Mouse (Mus musculus): ENCODE data around the gene Ddb2. TPM values are rescaled to one million over a fixed set of nuclear protein-coding genes. Genes with fewer than 3 reads are reported as not detected.

Gene Ddb2
- polyA plus RNA-seq, 1 experiment from 2014 or later: 17.3 TPM

- no peak for ATAC-seq (ENCODE audit: insufficient read depth)
- no peak for TF ChIP-seq CTCF (IDR thresholded peaks at IDR 0.05; ENCODE audit: low read depth)
- H3K27me3 ChIP-seq (ENCODE audit: insufficient read depth, low read length): peaks cover 23% of the 10 kb centered on the region
- 0 out of 2 replicates have a peak overlapping the region, but pooled peaks have one; percentile 55 for H3K9ac ChIP-seq
- H3K9me3 ChIP-seq (ENCODE audit: low read depth, low read length): no peaks in the 10 kb centered on the region
- WGBS: 31% methylated on average over 8 of the region's 8 CpGs
- H3K4me3 ChIP-seq (ENCODE audit: low read depth, low read length): no peak overlapping the region
- H3K27ac ChIP-seq (ENCODE audit: low read depth): no peak overlapping the region
- H3K36me3 ChIP-seq (ENCODE audit: insufficient read depth): no peaks in the 10 kb centered on the region
- peaks cover 6% of the 10 kb centered on the region; the same call in 1 of the 2 replicates for H3K4me1 ChIP-seq (ENCODE audit: insufficient read depth)
- no peak for DNase-seq
- peak overlapping the region; percentile 90; the same call in 1 of the 2 replicates for H3K4me2 ChIP-seq
Observed at GRCm38 (mm10) chr2:91254725-91255380, 18.1 kb upstream of the Ddb2 start.

GRCm38 (mm10) chr2:91252512-91252911 is 15.7 kb upstream of the Ddb2 start:
- Histone ChIP-seq H3K4me3 (ENCODE audit: low read depth, low read length) (no peak overlapping the region), H3K27ac (ENCODE audit: low read depth) (no peak overlapping the region), H3K9me3 (ENCODE audit: low read depth, low read length) (no peaks in the 10 kb centered on the region), H3K9ac (no peak overlapping the region), H3K27me3 (ENCODE audit: insufficient read depth, low read length) (peaks cover 23% of the 10 kb centered on the region), H3K4me2 (no peak overlapping the region), H3K36me3 (ENCODE audit: insufficient read depth) (no peaks in the 10 kb centered on the region), H3K4me1 (ENCODE audit: insufficient read depth) (no peaks in the 10 kb centered on the region)
- WGBS: 34% methylated on average over 4 of the region's 4 CpGs
- DNase-seq (no peak), ATAC-seq (ENCODE audit: insufficient read depth) (no peak)
- no peak for TF ChIP-seq CTCF (IDR thresholded peaks at IDR 0.05; ENCODE audit: low read depth)

GRCm38 (mm10) chr2:91252001-91252400 is 15.2 kb upstream of the Ddb2 start:
- H3K4me1 ChIP-seq (ENCODE audit: insufficient read depth): no peaks in the 10 kb centered on the region
- no peak overlapping the region for H3K9ac ChIP-seq
- 58% methylated on average over 4 of the region's 4 CpGs for WGBS
- no peaks in the 10 kb centered on the region for H3K36me3 ChIP-seq (ENCODE audit: insufficient read depth)
- no peak for TF ChIP-seq CTCF (IDR thresholded peaks at IDR 0.05; ENCODE audit: low read depth)
- no peak overlapping the region for H3K4me3 ChIP-seq (ENCODE audit: low read depth, low read length)
- H3K9me3 ChIP-seq (ENCODE audit: low read depth, low read length): no peaks in the 10 kb centered on the region
- no peak overlapping the region for H3K4me2 ChIP-seq
- no peak for ATAC-seq (ENCODE audit: insufficient read depth)
- H3K27me3 ChIP-seq (ENCODE audit: insufficient read depth, low read length): peaks cover 23% of the 10 kb centered on the region
- no peak for DNase-seq
- H3K27ac ChIP-seq (ENCODE audit: low read depth): no peak overlapping the region

DNA sequence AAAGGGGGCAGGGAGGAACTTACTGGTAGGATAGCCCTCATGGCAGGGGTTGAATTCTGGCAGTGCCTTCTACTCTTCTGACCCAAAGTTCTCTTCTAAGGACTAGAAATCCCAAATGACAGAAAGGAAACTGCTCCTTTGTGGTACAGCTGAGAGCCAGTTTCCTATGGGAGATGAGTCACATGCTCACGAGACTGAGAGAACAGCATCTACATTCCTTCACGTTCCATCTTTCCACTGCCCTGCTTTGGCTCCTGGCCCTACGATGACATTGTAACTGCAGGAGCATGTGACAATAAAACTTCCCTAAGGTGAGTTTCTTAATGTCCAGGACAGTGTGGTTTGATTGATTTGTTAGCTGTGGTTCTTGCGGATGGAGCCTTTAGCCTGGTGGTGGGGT is 11.6 kb upstream of the Ddb2 start:
- no peak for TF ChIP-seq CTCF (IDR thresholded peaks at IDR 0.05; ENCODE audit: low read depth)
- H3K27me3 ChIP-seq (ENCODE audit: insufficient read depth, low read length): no peaks in the 10 kb centered on the region; the same call in 1 of the 2 replicates
- no peak for DNase-seq
- H3K27ac ChIP-seq (ENCODE audit: low read depth): no peak overlapping the region
- H3K36me3 ChIP-seq (ENCODE audit: insufficient read depth): no peaks in the 10 kb centered on the region
- H3K4me2 ChIP-seq: no peak overlapping the region
- H3K9me3 ChIP-seq (ENCODE audit: low read depth, low read length): no peaks in the 10 kb centered on the region
- ATAC-seq (ENCODE audit: insufficient read depth): no peak
- H3K9ac ChIP-seq: no peak overlapping the region
- WGBS: 79% methylated on average over 4 of the region's 4 CpGs
- no peak overlapping the region for H3K4me3 ChIP-seq (ENCODE audit: low read depth, low read length)
- no peaks in the 10 kb centered on the region for H3K4me1 ChIP-seq (ENCODE audit: insufficient read depth)

- Histone ChIP-seq H3K27me3 (ENCODE audit: insufficient read depth, low read length) (no peaks in the 10 kb centered on the region), H3K4me2 (no peak overlapping the region), H3K9me3 (ENCODE audit: low read depth, low read length) (no peaks in the 10 kb centered on the region), H3K4me3 (ENCODE audit: low read depth, low read length) (no peak overlapping the region), H3K4me1 (ENCODE audit: insufficient read depth) (no peaks in the 10 kb centered on the region), H3K9ac (no peak overlapping the region), H3K27ac (ENCODE audit: low read depth) (no peak overlapping the region), H3K36me3 (ENCODE audit: insufficient read depth) (no peaks in the 10 kb centered on the region)
- TF ChIP-seq CTCF (IDR thresholded peaks at IDR 0.05; ENCODE audit: low read depth): no peak
- ATAC-seq (ENCODE audit: insufficient read depth) (no peak), DNase-seq (no peak)
- WGBS: 65% methylated on average over 5 of the region's 5 CpGs
Observed at GRCm38 (mm10) chr2:91244557-91245228, 7.9 kb upstream of the Ddb2 start.

DNA sequence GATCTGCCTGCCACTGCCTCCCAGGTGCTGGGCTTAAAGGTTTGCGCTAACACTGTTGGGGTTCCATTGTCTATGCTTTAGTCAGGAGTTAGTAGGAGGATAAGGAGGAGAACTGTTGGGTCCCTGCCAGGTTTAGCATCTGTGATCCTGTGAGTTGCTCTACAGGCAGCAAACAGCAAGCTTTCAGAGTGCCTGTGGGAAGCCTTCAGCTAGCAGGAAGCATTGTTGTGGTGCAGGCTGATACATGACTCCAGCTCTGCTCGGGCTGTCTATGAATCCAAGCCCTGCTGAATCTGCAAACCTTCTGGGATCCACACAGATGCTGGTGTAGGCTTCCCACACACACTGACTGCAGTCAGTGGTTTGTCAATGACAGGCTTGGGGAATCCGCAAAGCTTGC is 6.6 kb upstream of the Ddb2 start:
- H3K36me3 ChIP-seq (ENCODE audit: insufficient read depth): no peaks in the 10 kb centered on the region
- H3K9me3 ChIP-seq (ENCODE audit: low read depth, low read length): no peaks in the 10 kb centered on the region
- WGBS: 60% methylated on average over 3 of the region's 3 CpGs
- no peak overlapping the region for H3K27ac ChIP-seq (ENCODE audit: low read depth)
- no peaks in the 10 kb centered on the region for H3K4me1 ChIP-seq (ENCODE audit: insufficient read depth)
- H3K4me2 ChIP-seq: no peak overlapping the region
- H3K9ac ChIP-seq: no peak overlapping the region
- TF ChIP-seq CTCF (IDR thresholded peaks at IDR 0.05; ENCODE audit: low read depth): no peak
- no peak for ATAC-seq (ENCODE audit: insufficient read depth)
- H3K4me3 ChIP-seq (ENCODE audit: low read depth, low read length): no peak overlapping the region
- peak; percentile 10 for DNase-seq
- no peaks in the 10 kb centered on the region for H3K27me3 ChIP-seq (ENCODE audit: insufficient read depth, low read length)

DNA sequence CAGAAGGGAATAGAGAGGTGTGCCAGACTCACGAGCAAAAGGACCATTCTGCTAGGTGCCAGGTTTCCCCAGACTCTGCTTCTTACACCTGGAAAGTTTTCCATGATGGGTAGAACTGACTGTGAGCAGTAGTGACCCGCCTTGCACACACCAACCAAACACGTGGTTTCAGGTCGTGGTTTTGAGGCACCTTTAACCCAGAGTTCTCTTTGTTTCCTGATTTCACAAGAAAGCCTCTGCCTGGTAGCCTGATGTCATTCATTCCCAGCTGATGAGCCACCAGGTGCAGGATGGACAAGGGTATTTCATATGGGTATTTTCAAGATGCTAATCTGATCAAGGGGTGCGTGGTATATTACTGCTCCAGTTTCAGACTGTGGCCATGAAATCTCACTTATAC is 5.8 kb upstream of the Ddb2 start:
- no peaks in the 10 kb centered on the region for H3K9me3 ChIP-seq (ENCODE audit: low read depth, low read length)
- H3K4me3 ChIP-seq (ENCODE audit: low read depth, low read length): no peak overlapping the region
- 57% methylated on average over 5 of the region's 5 CpGs for WGBS
- H3K4me1 ChIP-seq (ENCODE audit: insufficient read depth): no peaks in the 10 kb centered on the region
- no peak overlapping the region for H3K9ac ChIP-seq
- H3K27me3 ChIP-seq (ENCODE audit: insufficient read depth, low read length): no peaks in the 10 kb centered on the region
- TF ChIP-seq CTCF (IDR thresholded peaks at IDR 0.05; ENCODE audit: low read depth): no peak
- H3K4me2 ChIP-seq: no peak overlapping the region
- no peaks in the 10 kb centered on the region for H3K36me3 ChIP-seq (ENCODE audit: insufficient read depth)
- ATAC-seq (ENCODE audit: insufficient read depth): no peak
- DNase-seq: no peak
- H3K27ac ChIP-seq (ENCODE audit: low read depth): no peak overlapping the region

Data from lung, embryonic 14.5 days (tissue).